Mouse (Mus musculus): ENCODE data around the gene Spock2. TPM values are rescaled to one million over a fixed set of nuclear protein-coding genes. Genes with fewer than 3 reads are reported as not detected.
A peak's percentile ranks its signal among the peaks of the same experiment; 100 is the strongest.

Spock2 gene
- polyA plus RNA-seq (2016; fragmentation: Nextera tagmentation; extraction: Ambion mirVana), result 1.1 and 2.0 TPM in 2 replicates

DNA sequence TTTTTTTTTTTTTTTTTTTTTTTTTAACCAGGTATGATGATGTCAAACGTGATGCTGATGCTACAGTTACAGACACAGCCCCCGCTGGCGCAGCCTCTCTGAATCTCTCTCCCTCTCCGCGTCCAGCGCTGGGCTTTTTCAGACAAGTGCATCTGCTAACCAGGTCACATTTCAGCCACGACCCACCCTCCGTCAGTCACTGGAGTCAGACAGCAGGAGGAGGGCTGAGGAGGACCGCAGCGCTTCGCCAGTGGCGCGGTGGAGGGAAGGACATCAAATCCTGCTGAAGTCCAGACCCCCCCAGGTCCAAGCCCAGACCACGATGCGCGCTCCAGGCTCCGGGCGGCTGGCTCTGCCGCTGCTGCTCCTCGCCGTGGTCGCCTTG is at the start of gene Spock2:
Gene Spock2 (plus strand): TSS at position 74 of the 385 bp plus-strand sequence.
- DNase-seq (ENCODE audit: low spot score), result peak; percentile 73
- H3K27ac ChIP-seq, result peak within 1 kb of the TSS; percentile 75
- peak within 1 kb of the TSS; percentile 62 for H3K4me3 ChIP-seq
- whole genome bisulfite sequencing, result under 1% methylated on average over 22 of the region's 22 CpGs
- H3K4me1 ChIP-seq, result peaks cover 23% of the 10 kb centered on the region
- peaks cover 84% of the 10 kb centered on the region for H3K27me3 ChIP-seq (ENCODE audit: low read depth, poor library complexity, severe bottlenecking)
- no peaks in the 10 kb centered on the region for H3K9me3 ChIP-seq (replicated peaks)
- H3K36me3 ChIP-seq, result no peaks in the 10 kb centered on the region

DNA sequence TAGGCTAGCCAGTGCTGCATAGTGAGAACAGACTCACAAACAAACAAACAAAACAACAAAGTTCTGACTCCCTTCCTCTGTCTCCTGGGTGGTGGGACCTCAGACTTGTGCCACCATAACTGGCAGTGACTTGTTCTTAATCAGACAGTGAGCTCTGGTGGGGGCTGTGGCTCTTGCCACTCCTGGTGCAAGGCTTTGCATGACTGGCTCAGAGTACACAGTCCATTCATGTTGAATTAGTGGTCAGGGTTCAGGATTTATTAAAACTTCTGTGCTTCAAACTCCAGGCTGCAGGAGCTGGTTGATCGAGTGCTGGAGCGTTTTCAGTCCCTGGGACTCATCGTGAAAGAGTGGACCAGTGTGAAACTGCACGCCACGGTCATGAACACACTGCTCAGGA is 43.8 kb upstream of the Spock2 start:
- no peaks in the 10 kb centered on the region for H3K4me1 ChIP-seq
- 88% methylated on average over 5 of the region's 5 CpGs for WGBS
- H3K4me3 ChIP-seq, result no peak overlapping the region
- 0 out of 2 replicates have a peak, but pooled peaks cover 6% of the 10 kb centered on the region for H3K36me3 ChIP-seq
- DNase-seq (ENCODE audit: low spot score), result no peak
- no peaks in the 10 kb centered on the region for H3K27me3 ChIP-seq (ENCODE audit: low read depth, poor library complexity, severe bottlenecking)
- no peak overlapping the region for H3K27ac ChIP-seq
- H3K9me3 ChIP-seq (replicated peaks), result no peaks in the 10 kb centered on the region; the same call in 1 of the 2 replicates

DNA sequence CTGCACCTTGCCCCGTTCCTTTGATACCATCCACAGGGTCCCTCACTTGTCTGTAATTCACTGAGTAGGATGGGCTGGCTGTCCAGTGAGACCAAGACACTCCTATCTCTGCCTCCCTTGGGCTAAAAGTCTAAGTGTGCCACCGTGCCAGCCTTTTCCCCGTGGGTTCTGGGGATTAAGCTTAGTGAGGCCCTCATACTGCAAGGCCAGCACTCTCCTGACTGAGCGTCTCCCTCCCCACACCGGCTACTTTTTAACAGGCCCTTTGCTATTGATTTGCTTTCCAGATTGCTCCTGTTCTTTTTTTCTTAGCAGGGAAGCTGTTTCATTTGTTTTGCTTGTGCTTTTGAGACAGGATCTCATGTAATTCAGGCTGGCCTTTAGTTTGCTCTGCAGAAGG is 43.1 kb upstream of the Spock2 start:
- Histone ChIP-seq H3K9me3 (replicated peaks) (no peaks in the 10 kb centered on the region), H3K27me3 (ENCODE audit: low read depth, poor library complexity, severe bottlenecking) (no peaks in the 10 kb centered on the region)
- 51% methylated on average over 5 of the region's 5 CpGs for WGBS

DNA sequence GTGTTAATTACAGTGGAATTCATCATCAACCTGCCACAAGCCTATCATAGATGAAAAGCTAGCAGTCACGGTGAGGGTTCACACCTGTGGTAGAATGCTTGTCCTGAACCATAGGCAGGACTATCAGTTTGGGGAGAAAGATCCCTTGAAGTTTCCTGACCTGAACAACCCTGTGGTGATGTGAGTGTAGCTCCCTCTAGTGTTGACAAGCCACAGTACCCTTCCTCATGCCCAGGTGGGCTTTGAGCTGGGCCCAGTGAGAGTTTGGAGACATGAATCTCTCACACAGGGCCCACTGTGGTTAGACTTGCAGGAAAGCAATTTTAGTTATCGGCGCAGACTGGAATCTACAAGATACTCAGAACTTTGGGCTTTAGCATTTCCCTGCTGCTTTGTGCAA is 39.5 kb upstream of the Spock2 start:
- DNase-seq (ENCODE audit: low spot score), result peak; percentile 53
- no peaks in the 10 kb centered on the region; the same call in 1 of the 2 replicates for H3K4me1 ChIP-seq

More for the DNA sequence above, 43.1 kb upstream of the Spock2 start:
- no peaks in the 10 kb centered on the region for H3K4me1 ChIP-seq
- H3K4me3 ChIP-seq, result no peak overlapping the region
- H3K36me3 ChIP-seq, result no peaks in the 10 kb centered on the region
- H3K27ac ChIP-seq, result no peak overlapping the region
- DNase-seq (ENCODE audit: low spot score), result no peak

DNA sequence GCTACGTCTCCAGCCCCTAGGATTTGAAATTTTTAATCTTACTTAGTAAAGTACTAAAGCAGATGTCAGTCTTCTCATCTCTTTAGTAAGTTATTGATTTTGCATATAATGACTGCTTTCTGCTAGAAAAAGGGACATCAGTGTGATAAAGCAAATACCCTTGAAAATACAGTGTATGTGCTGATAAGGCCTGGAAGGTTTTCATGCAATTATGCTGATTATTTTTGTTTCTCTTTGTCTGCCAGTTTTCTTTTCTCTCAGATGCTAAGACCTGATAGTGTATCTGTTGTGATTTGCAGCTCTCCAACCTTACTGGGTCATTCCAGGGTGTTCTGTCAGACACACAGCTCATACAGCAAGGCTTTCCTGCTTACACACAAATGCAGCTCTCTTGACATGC is 30.9 kb upstream of the Spock2 start:
- no peaks in the 10 kb centered on the region for H3K9me3 ChIP-seq (replicated peaks)
- no peaks in the 10 kb centered on the region for H3K27me3 ChIP-seq (ENCODE audit: low read depth, poor library complexity, severe bottlenecking)
- DNase-seq (ENCODE audit: low spot score), result no peak
- peaks cover 8% of the 10 kb centered on the region for H3K4me1 ChIP-seq
- H3K36me3 ChIP-seq, result no peaks in the 10 kb centered on the region
- no peak overlapping the region for H3K4me3 ChIP-seq
- 88% methylated on average over 1 of the region's 1 CpGs for WGBS
- H3K27ac ChIP-seq, result no peak overlapping the region

More for the DNA sequence above, 39.5 kb upstream of the Spock2 start:
- 64% methylated on average over 3 of the region's 3 CpGs for WGBS
- no peak overlapping the region for H3K27ac ChIP-seq
- H3K4me3 ChIP-seq, result no peak overlapping the region
- H3K27me3 ChIP-seq (ENCODE audit: low read depth, poor library complexity, severe bottlenecking), result no peaks in the 10 kb centered on the region
- H3K36me3 ChIP-seq, result no peaks in the 10 kb centered on the region
- no peaks in the 10 kb centered on the region for H3K9me3 ChIP-seq (replicated peaks)

DNA sequence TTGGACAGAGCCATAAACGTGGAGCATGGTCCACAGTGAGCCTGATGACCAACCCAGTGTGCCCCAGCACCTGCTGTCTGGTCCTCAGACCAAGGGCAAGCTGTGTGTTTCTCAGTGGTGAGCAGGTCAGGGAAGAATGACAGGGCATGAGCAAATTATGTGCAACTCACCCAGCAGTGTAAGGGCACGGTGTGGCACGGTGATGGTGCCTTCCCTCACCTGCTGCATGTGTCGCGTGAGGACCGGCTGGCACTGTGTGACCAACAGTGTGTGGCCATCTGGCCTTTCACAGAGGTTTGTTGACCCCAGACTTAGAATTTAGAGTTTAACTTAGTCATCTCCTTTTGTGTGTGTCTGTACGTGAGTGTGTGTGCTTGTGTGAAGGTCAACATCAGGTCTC is 28.8 kb upstream of the Spock2 start:
- H3K27ac ChIP-seq, result no peak overlapping the region
- H3K4me1 ChIP-seq, result peaks cover 25% of the 10 kb centered on the region
- H3K27me3 ChIP-seq (ENCODE audit: low read depth, poor library complexity, severe bottlenecking), result no peaks in the 10 kb centered on the region
- WGBS, result 95% methylated on average over 7 of the region's 7 CpGs
- H3K9me3 ChIP-seq (replicated peaks), result no peaks in the 10 kb centered on the region
- no peaks in the 10 kb centered on the region for H3K36me3 ChIP-seq
- no peak overlapping the region for H3K4me3 ChIP-seq
- DNase-seq (ENCODE audit: low spot score), result no peak

DNA sequence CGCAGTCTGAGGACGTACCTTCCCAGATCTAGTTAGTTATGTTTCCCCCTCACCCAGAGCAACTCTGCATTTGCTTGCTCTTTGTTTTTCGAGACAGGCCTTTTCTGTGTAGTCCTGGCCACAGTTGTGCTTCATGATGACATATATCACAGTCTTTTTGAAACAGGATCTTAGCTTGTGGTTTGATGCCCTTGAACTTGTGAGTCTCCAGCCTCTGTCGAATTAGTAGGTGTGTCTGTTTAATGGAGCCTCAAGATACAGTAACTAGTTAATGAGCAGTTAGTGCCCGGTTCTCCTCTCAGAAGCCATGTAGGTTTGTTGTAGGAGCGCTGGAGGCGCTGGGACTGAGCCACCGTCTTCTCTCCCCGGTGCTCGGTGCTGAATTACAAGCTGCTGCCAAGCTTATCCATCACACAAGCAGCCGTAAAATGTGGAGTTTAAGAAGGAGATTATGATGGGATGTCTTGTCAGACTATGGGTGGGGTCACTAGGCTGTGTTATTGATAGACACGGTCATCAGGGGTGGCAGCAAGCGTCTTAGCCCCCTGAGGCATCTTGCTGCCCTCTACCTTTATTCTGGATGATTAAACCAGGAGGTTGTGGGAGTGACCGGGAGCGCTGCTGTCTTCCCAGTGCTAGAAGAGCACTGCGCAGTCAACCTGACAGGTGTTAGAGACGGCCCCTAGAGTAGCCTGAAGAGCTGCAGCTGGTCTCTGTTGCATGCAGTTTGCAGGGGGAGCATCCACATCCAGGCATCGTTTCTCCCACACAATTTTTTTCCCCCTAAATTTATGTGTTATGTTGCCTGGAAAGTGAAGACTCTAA is 28.1 kb upstream of the Spock2 start:
- no peak for DNase-seq (ENCODE audit: low spot score)
- H3K9me3 ChIP-seq (replicated peaks), result no peaks in the 10 kb centered on the region
- H3K4me3 ChIP-seq, result no peak overlapping the region
- no peak overlapping the region for H3K27ac ChIP-seq
- no peaks in the 10 kb centered on the region for H3K27me3 ChIP-seq (ENCODE audit: low read depth, poor library complexity, severe bottlenecking)
- H3K4me1 ChIP-seq, result peaks cover 25% of the 10 kb centered on the region
- H3K36me3 ChIP-seq, result no peaks in the 10 kb centered on the region
- WGBS, result 77% methylated on average over 18 of the region's 18 CpGs

DNA sequence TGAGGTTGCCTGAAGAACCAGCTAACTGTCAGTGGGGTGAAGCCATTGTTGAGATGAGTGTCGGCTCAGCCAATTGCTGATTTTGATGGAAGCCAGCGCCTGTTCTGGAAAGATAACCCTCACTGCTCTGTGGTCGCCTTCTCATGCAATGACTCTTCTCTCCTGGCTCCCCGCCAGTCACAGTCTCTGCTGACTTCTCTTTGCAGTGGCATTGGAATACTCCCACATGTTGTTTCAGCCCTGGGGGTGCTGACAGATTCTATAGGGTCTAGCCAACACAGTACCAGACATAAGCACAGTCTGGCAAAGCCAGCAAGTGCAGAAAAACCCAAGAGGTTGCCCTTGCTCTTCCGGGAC is 27.5 kb upstream of the Spock2 start:
- 75% methylated on average over 5 of the region's 5 CpGs for WGBS
- Histone ChIP-seq H3K4me3 (no peak overlapping the region), H3K4me1 (peaks cover 25% of the 10 kb centered on the region), H3K27ac (no peak overlapping the region), H3K36me3 (no peaks in the 10 kb centered on the region), H3K27me3 (ENCODE audit: low read depth, poor library complexity, severe bottlenecking) (no peaks in the 10 kb centered on the region), H3K9me3 (replicated peaks) (no peaks in the 10 kb centered on the region)
- no peak for DNase-seq (ENCODE audit: low spot score)

DNA sequence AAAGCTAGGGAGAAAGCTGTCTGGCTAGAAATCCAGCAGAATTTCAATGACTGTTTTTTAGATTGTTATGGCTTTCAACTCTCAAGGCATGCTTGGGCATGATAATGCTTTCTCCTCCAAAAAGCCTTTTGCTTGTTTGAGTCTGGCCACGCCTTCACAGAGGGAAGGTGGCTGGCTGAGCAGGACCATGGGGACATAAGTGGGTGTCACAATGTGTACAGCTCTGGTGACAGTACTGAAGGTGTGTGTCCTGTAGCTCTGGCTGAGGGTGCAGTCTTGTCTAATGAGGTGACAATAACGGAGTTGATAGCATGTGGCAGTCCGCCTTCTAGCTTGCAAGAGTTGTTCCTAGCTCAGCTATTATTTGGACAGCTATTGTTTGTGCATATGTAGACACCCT is 25.8 kb upstream of the Spock2 start:
- H3K4me1 ChIP-seq, result peaks cover 25% of the 10 kb centered on the region
- peak overlapping the region; percentile 79 for H3K27ac ChIP-seq
- no peaks in the 10 kb centered on the region for H3K36me3 ChIP-seq
- H3K4me3 ChIP-seq, result no peak overlapping the region
- no peaks in the 10 kb centered on the region for H3K9me3 ChIP-seq (replicated peaks)
- WGBS, result 81% methylated on average over 3 of the region's 3 CpGs
- no peak for DNase-seq (ENCODE audit: low spot score)
- no peaks in the 10 kb centered on the region for H3K27me3 ChIP-seq (ENCODE audit: low read depth, poor library complexity, severe bottlenecking)

DNA sequence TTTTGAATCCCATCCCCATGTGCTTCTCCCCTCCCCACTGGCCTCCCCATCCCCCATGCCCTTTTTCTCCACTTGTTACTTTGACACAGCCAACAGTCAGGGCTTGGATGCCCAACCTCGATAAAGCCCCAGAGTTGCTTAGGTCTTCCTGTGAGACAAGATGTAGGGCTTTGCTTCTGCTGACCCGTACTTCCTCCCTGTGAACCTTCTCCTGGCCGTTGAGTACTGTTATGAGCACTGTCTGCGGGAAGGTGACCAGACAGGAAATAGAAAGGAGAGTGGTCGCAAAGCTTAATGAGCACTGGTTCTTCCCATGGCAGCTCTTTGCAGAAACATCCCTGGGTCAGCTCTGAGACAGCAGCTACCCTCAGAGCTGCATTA is 25.4 kb upstream of the Spock2 start:
- Histone ChIP-seq H3K4me3 (no peak overlapping the region), H3K36me3 (no peaks in the 10 kb centered on the region), H3K4me1 (peaks cover 25% of the 10 kb centered on the region), H3K27ac (peak overlapping the region; percentile 79), H3K27me3 (ENCODE audit: low read depth, poor library complexity, severe bottlenecking) (no peaks in the 10 kb centered on the region), H3K9me3 (replicated peaks) (no peaks in the 10 kb centered on the region)
- DNase-seq (ENCODE audit: low spot score), result no peak
- WGBS, result 35% methylated on average over 5 of the region's 5 CpGs

DNA sequence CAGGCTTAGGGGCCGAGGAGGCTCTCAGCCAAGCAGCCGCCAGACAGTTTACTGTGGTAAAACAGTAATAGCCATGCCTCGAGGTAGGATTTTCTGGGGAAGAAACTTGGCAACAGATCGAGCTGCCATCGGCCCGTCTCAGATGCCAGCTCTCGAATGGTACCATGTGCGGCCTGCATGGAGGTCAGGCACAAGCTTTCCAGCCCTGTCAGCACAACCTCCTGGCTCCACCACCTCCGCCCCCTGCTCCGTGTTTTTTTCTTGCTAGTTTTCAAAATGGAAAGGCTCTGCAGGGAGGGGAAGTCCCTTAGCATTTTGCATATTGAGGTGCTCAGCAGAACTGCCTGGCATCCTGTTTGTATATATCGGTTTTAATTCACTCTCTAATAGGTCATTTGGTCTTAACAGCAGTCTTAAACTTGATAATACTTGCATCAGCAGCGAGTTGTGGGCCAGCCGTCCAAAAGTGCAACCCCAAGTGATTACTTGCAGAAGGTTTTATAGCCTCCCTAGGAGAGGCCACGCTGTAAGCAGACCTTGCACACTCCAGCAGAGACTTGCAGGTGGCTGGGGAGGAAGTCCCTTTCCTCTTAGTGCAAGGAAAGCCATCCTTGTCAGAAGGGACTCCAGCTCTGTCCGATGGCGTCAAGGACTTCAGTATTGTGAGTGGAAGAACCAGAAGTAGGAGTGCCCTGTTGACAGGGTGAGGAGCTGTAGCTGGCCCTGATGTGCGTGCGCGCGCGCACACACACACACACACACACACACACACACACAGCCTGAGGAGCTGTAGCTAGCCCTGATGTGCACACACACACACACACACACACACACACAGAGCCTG is 24.8 kb upstream of the Spock2 start:
- WGBS, result 61% methylated on average over 21 of the region's 21 CpGs
- Histone ChIP-seq H3K27me3 (ENCODE audit: low read depth, poor library complexity, severe bottlenecking) (no peaks in the 10 kb centered on the region), H3K36me3 (no peaks in the 10 kb centered on the region), H3K27ac (peak overlapping the region; percentile 79), H3K4me1 (peaks cover 29% of the 10 kb centered on the region), H3K9me3 (replicated peaks) (no peaks in the 10 kb centered on the region), H3K4me3 (0 out of 2 replicates have a peak overlapping the region, but pooled peaks have one; percentile 11)
- peak; percentile 43 for DNase-seq (ENCODE audit: low spot score)

DNA sequence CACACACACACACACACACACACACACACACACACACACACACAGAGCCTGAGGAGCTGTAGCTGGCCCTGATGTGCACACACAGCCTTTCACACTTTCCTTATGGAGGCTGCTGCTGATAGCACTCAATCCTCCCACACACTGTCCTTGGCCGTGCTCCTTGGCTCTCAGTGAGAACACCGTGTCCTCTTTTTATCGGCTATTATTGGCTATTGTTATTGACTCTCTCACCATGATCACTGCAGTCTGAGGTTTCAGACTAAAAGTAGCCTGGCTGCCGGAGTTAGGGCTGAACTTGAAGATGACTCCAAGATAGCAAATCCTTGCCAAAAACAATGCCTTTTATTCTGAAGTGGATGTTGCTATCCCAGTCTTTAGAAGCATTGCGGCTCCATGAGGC is 24.1 kb upstream of the Spock2 start:
- H3K27me3 ChIP-seq (ENCODE audit: low read depth, poor library complexity, severe bottlenecking), result no peaks in the 10 kb centered on the region

DNA sequence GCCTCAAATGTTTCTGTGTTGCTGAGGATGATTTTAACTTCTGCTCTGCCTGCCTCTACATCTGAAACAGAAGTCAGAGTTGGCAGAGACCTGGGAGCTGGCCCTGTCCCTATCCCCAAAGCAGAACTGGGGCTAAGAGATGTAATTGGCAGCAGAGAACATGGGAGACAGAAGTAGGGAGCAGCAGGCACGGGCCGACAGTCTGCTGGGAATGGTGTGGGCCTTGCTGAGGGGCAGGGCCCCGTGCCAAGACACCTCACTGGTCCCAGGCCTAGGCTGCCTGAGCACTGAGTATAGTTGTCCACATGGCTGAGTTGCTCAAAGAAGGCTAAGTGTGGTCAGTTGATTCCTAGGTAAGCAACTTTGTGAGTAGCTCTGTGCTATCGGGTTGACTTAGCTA is 22.0 kb upstream of the Spock2 start:
- Histone ChIP-seq H3K27ac (no peak overlapping the region), H3K27me3 (ENCODE audit: low read depth, poor library complexity, severe bottlenecking) (no peaks in the 10 kb centered on the region), H3K4me1 (peaks cover 29% of the 10 kb centered on the region), H3K36me3 (no peaks in the 10 kb centered on the region), H3K4me3 (no peak overlapping the region), H3K9me3 (replicated peaks) (no peaks in the 10 kb centered on the region)
- no peak for DNase-seq (ENCODE audit: low spot score)
- WGBS, result 89% methylated on average over 4 of the region's 4 CpGs

More for the DNA sequence above, 24.1 kb upstream of the Spock2 start:
- Histone ChIP-seq H3K4me1 (peaks cover 29% of the 10 kb centered on the region), H3K4me3 (no peak overlapping the region), H3K36me3 (no peaks in the 10 kb centered on the region), H3K27ac (peak overlapping the region; percentile 79), H3K9me3 (replicated peaks) (no peaks in the 10 kb centered on the region)
- 83% methylated on average over 5 of the region's 5 CpGs for WGBS
- DNase-seq (ENCODE audit: low spot score), result no peak

Data from limb, embryonic 10.5 days (tissue).